Mouse (Mus musculus) spleen, adult 2 months (tissue): ENCODE measurements around the gene Cort.

Source experiments
- CTCF ChIP-seq: fragments of 200-500 bp; IDR thresholded peaks from 2 replicates; pipeline ENCODE4 v1.5.1; 2011; ENCODE audit warnings: mild to moderate bottlenecking, inconsistent platforms; ENCODE audit not compliant: insufficient read depth, insufficient read length, insufficient replicate concordance; ENCODE audit errors: extremely low read depth
- POLR2A ChIP-seq: fragments of 200-500 bp; IDR thresholded peaks from 2 replicates; pipeline ENCODE4 v1.6.1; 2011; ENCODE audit warnings: low read depth, low read length, inconsistent platforms

DNA sequence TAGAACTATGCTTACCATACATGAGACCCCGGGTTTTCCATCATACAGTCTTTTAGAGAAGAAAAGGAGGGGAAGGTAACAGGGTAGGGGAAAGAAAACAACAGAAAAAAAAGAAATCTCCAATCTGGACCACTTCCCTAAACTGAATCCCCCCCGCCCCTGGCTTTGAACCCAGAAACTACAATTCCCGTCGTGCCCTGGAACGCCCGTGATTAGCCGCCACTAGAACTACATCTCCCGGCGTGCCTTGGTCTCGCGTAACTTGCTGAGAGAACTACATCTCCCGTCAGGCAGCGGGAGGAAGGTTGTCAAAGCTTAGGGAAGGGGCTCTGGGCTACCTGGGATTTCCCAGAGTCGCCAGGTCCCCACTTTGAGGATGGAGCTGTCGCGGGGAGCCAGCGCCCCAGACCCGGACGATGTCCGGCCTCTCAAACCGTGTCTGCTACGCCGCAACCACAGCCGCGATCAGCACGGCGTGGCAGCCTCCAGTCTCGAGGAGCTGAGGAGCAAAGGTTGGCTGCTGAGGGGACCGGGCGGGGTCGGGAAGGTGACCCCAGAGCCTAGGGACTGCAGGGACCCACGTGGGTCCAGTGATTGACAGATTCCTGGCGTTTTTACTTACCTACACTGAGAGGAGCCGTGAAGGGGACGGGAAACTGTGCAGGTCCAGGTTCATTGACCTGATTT lies 22.5 kb downstream of the Cort start, which contains the start of gene Dffa:
- TF ChIP-seq CTCF (no peak), POLR2A (no peak)
